Mouse (Mus musculus): ENCODE measurements around the gene Parp6. TPM values are rescaled to one million over a fixed set of nuclear protein-coding genes. Genes with fewer than 3 reads are reported as not detected.

Gene Parp6
- total and polyA plus RNA-seq, 3 experiments, result 6.4 to 13.8 TPM; not detected in 1

DNA sequence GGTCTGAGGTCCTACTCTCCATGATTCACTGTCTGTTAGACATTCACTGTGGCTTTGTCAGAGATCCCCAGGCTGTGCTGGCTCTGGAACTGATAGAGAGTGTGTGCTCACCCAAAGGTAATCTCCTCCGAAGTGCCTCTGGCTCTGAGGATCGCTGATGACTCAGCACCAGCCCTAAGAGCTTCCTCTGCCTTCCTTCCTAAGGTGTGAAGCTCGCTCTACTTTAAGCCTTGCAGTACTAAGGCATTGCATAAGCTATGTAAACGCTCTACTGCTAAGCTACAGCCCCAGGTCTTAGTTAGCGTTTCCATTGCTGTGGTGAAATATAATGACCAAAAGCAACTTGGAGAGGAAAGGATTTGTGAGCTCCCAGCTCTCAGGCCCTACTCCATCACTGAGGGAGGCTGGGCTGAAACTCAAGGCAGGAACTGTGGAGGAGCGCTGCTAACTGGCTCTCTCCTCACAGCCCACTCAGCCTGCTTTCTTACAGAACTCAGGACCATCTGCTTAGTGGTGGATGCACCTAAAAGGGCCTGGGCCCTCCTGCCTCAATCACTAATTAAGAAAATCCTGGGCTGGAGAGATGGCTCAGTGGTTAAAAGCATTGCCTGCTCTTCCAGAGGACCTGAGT, 70.4 kb downstream of the Parp6 start (continued):
- no peak for TF ChIP-seq MXI1 (IDR thresholded peaks at IDR 0.05; ENCODE audit: low read depth, low read length)
- TF ChIP-seq SIN3A (IDR thresholded peaks at IDR 0.05; ENCODE audit: low read length), result no peak
- TF ChIP-seq NRF1 (IDR thresholded peaks at IDR 0.05; ENCODE audit: insufficient read depth, low read depth, low read length, poor library complexity, severe bottlenecking), result no peak
- TF ChIP-seq UBTF (IDR thresholded peaks at IDR 0.05; ENCODE audit: borderline replicate concordance, insufficient read depth, low read depth, low read length), result no peak
- TF ChIP-seq USF1 (IDR thresholded peaks at IDR 0.05; ENCODE audit: low read depth, low read length), result no peak

DNA sequence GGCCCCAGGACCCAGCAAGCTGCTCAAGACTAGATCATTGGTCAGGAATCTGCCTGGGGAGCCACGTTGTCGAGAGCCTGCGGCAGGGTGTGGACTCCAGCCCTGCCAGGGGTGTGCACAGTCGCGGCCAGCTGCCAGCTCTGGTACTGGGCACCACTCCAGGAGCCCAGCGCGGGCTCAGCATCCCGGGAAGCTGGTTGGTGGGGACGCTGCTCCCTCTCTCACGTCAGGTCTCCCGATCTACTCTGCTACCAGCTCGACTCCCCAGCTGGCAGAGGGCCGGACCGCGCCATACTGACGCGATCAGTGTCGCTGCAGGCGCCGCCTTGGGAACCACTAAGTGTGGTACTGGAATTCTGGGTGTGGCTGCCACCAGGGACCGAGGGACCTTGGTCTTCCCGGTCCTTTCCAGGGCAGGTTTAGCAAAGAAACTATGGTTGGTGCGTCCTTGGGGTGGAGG, 74.6 kb downstream of the Parp6 start:
- no peak for TF ChIP-seq UBTF (IDR thresholded peaks at IDR 0.05; ENCODE audit: borderline replicate concordance, insufficient read depth, low read depth, low read length)
- TF ChIP-seq E2F4 (IDR thresholded peaks at IDR 0.05; ENCODE audit: borderline replicate concordance, low read depth, low read length), result no peak
- no peak for TF ChIP-seq RAD21 (IDR thresholded peaks at IDR 0.05; ENCODE audit: low read depth, low read length)
- no peak for TF ChIP-seq ELF1 (IDR thresholded peaks at IDR 0.05; ENCODE audit: low read depth, low read length)
- H3K4me1 ChIP-seq (ENCODE audit: control insufficient read depth in 1 of 2, insufficient read depth in 2 of 2, low read length in 2 of 2), result peaks cover 0 to 8% of the 10 kb centered on the region in 2 experiments; a peak in 1 of 4 replicates
- DNase-seq (ENCODE audit: low read depth, low spot score), result no peak
- no peak overlapping the region for H3K9ac ChIP-seq (ENCODE audit: control insufficient read depth, low read depth, low read length, poor library complexity, severe bottlenecking)
- no peak overlapping the region for H3K27ac ChIP-seq (ENCODE audit: control insufficient read depth, low read depth, low read length)
- H3K79me2 ChIP-seq (ENCODE audit: control insufficient read depth, insufficient read depth, low read length, poor library complexity), result no peaks in the 10 kb centered on the region
- H3K4me3 ChIP-seq (ENCODE audit: control insufficient read depth in 1 of 2, insufficient read depth in 1 of 2, low read depth in 2 of 2, low read length in 2 of 2), result no peak overlapping the region
- H3K9me3 ChIP-seq (replicated peaks; ENCODE audit: insufficient read depth, low read length), result no peaks in the 10 kb centered on the region
- no peaks in the 10 kb centered on the region for H3K36me3 ChIP-seq (ENCODE audit: control insufficient read depth in 1 of 2, insufficient read depth in 2 of 2, low read length in 2 of 2)
- peaks cover 0 to 3% of the 10 kb centered on the region in 2 experiments for H3K27me3 ChIP-seq (ENCODE audit: control insufficient read depth in 1 of 2, insufficient read depth in 2 of 2, low read length in 2 of 2)

DNA sequence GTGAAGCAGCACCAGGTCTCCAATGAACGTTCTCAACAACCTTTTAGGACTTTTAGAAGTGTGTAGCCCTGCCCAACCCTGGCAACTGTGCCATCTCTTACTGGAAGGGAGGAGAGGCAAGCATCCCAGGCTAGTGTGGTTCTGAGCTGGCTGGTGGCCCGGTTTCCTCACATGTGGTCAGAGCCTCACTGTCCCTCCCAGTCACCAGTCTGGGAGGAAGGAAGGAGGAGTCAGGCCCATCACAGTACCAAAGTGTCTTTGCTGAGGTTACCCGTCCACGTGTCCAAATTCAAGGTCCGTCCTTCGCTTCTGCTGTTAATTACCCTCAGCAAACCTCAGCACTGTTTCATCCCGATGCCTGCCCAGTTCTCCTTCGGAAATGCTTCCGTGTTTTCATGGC, 75.1 kb downstream of the Parp6 start:
- Histone ChIP-seq H3K9ac (ENCODE audit: control insufficient read depth, low read depth, low read length, poor library complexity, severe bottlenecking) (no peak overlapping the region), H3K27ac (ENCODE audit: control insufficient read depth, low read depth, low read length) (no peak overlapping the region), H3K4me3 (ENCODE audit: control insufficient read depth in 1 of 2, insufficient read depth in 1 of 2, low read depth in 2 of 2, low read length in 2 of 2) (no peak overlapping the region), H3K79me2 (ENCODE audit: control insufficient read depth, insufficient read depth, low read length, poor library complexity) (no peaks in the 10 kb centered on the region), H3K9me3 (replicated peaks; ENCODE audit: insufficient read depth, low read length) (no peaks in the 10 kb centered on the region), H3K27me3 (ENCODE audit: control insufficient read depth in 1 of 2, insufficient read depth in 2 of 2, low read length in 2 of 2) (peaks cover 0 to 3% of the 10 kb centered on the region in 2 experiments), H3K36me3 (ENCODE audit: control insufficient read depth in 1 of 2, insufficient read depth in 2 of 2, low read length in 2 of 2) (no peaks in the 10 kb centered on the region), H3K4me1 (ENCODE audit: control insufficient read depth in 1 of 2, insufficient read depth in 2 of 2, low read length in 2 of 2) (peaks cover 0 to 5% of the 10 kb centered on the region in 2 experiments; a peak in 1 of 4 replicates)
- no peak for DNase-seq (ENCODE audit: low read depth, low spot score)
- no peak for TF ChIP-seq ETS1 (IDR thresholded peaks at IDR 0.05; ENCODE audit: low read depth, low read length)

All from MEL (cell line).